Mouse (Mus musculus) intestine, embryonic 14.5 days (tissue): ENCODE results near the gene Alg12. TPM values are rescaled to one million over a fixed set of nuclear protein-coding genes. Genes with fewer than 3 reads are reported as not detected.

Source experiments
- ATAC-seq: fragments of 200-750 bp; cut with Nextera tagmentation; replicated peaks from 2 replicates; pipeline ENCODE4 v1.8.0; 2017; ENCODE audit warnings: low read depth, moderate number of reproducible peaks, moderate TSS enrichment, moderate library complexity; ENCODE audit not compliant: low FRiP score, low TSS enrichment
- DNase-seq: peaks from one replicate; pipeline ENCODE4 v3.0.0-alpha.2; 2018; ENCODE audit warnings: low spot score
- H3K27ac ChIP-seq: fragments of 300-500 bp; sonication (generic); 2 replicates; pipeline ENCODE4 v1.5.1; 2014; ENCODE audit warnings: low read depth, mild to moderate bottlenecking, control low read depth
- H3K27me3 ChIP-seq: fragments of 300-500 bp; sonication (generic); replicated peaks from 2 replicates; pipeline ENCODE4 v1.6.1; 2014; ENCODE audit warnings: low read length, control low read depth; ENCODE audit not compliant: control insufficient read depth, insufficient read depth
- H3K36me3 ChIP-seq: fragments of 300-500 bp; sonication (generic); 2 replicates; pipeline ENCODE4 v1.6.1; 2014; ENCODE audit warnings: low read length, control low read depth; ENCODE audit not compliant: control insufficient read depth, insufficient read depth
- H3K4me1 ChIP-seq: fragments of 300-500 bp; sonication (generic); replicated peaks from 2 replicates; pipeline ENCODE4 v1.6.1; 2014; ENCODE audit warnings: low read length, control low read depth, mixed read lengths; ENCODE audit not compliant: control insufficient read depth, insufficient read depth
- H3K4me2 ChIP-seq: fragments of 300-500 bp; sonication (generic); 2 replicates; pipeline ENCODE4 v1.6.1; 2014; ENCODE audit warnings: low read length
- H3K4me3 ChIP-seq: fragments of 300-500 bp; sonication (generic); 2 replicates; pipeline ENCODE4 v1.5.1; 2014; ENCODE audit warnings: low read depth, low read length, control low read depth, mixed read lengths
- H3K9ac ChIP-seq: fragments of 300-500 bp; sonication (generic); 2 replicates; pipeline ENCODE4 v1.6.1; 2014; ENCODE audit warnings: mild to moderate bottlenecking, low read length
- H3K9me3 ChIP-seq: fragments of 300-500 bp; sonication (generic); 2 replicates; pipeline ENCODE4 v1.6.1; 2016; ENCODE audit warnings: low read length, control low read depth; ENCODE audit not compliant: control insufficient read depth
- WGBS: fragments of 180-500 bp; shearing (Covaris S2); extraction: QIAGEN DNeasy Blood & Tissue Kit; methylation state at CpG from one replicate; pipeline ENCODE4 v1.1.7; 2014; 5-methylcytosine and 5-hydroxymethylcytosine counted together
- polyA plus RNA-seq: library from polyadenylated mRNA; unstranded; fragments of >200 nt; fragmentation: Nextera tagmentation; extraction: Ambion mirVana; gene quantifications from 2 replicates; pipeline ENCODE4 v1.2.1, GENCODE M21; 2014

The Alg12 gene
- polyA plus RNA-seq, 1 experiment from 2014 or later: 13.6 TPM

GRCm38 (mm10) chr15:88837977-88838376, 18.9 kb upstream of the Alg12 start:
- Histone ChIP-seq H3K4me1 (peaks cover 27% of the 10 kb centered on the region), H3K9ac (peak overlapping the region; percentile 46), H3K27me3 (no peaks in the 10 kb centered on the region), H3K27ac (peak overlapping the region; percentile 66), H3K36me3 (no peaks in the 10 kb centered on the region), H3K9me3 (no peaks in the 10 kb centered on the region), H3K4me3 (peak overlapping the region; percentile 47), H3K4me2 (peak overlapping the region; percentile 86)
- no peak for ATAC-seq
- 1% methylated on average over 11 of the region's 11 CpGs for WGBS
- DNase-seq: no peak

- no peaks in the 10 kb centered on the region for H3K27me3 ChIP-seq
- peaks cover 27% of the 10 kb centered on the region for H3K4me1 ChIP-seq
- no peaks in the 10 kb centered on the region for H3K36me3 ChIP-seq
- H3K4me2 ChIP-seq: peak overlapping the region; percentile 86
- H3K9ac ChIP-seq: peak overlapping the region; percentile 46
- peak overlapping the region; percentile 47 for H3K4me3 ChIP-seq
- under 1% methylated on average over 39 of the region's 39 CpGs for WGBS
- peak overlapping the region; percentile 66 for H3K27ac ChIP-seq
- peak; percentile 84 for ATAC-seq
- no peaks in the 10 kb centered on the region for H3K9me3 ChIP-seq
- DNase-seq: peak; percentile 89
Observed at GRCm38 (mm10) chr15:88837199-88837932, 18.2 kb upstream of the Alg12 start.

DNA sequence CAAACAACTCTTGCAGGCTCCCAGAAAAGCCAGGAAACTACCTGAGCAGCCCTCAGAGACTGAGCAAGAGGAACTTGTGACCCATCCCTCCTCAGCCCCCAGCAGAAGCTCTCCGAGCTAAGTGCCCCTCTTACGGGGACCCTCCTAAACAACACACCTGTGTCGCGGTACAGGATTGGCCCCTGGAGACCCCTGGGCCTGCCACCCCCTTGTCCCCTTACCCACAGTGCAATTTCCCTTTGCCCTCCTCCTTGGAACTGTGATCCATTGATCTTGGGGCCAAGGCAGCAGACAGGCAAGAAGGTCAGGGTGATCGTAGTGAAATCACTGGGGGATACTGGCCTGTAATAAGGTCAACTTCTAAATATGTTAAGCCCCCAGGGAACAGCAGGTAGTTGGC, 17.5 kb upstream of the Alg12 start:
- WGBS: 56% methylated on average over 5 of the region's 5 CpGs
- H3K27me3 ChIP-seq: no peaks in the 10 kb centered on the region
- peaks cover 27% of the 10 kb centered on the region for H3K4me1 ChIP-seq
- ATAC-seq (no peak), DNase-seq (no peak)
- no peak overlapping the region for H3K27ac ChIP-seq
- no peak overlapping the region for H3K9ac ChIP-seq
- no peaks in the 10 kb centered on the region for H3K36me3 ChIP-seq
- no peaks in the 10 kb centered on the region for H3K9me3 ChIP-seq
- H3K4me3 ChIP-seq: no peak overlapping the region
- peak overlapping the region; percentile 86 for H3K4me2 ChIP-seq

DNA sequence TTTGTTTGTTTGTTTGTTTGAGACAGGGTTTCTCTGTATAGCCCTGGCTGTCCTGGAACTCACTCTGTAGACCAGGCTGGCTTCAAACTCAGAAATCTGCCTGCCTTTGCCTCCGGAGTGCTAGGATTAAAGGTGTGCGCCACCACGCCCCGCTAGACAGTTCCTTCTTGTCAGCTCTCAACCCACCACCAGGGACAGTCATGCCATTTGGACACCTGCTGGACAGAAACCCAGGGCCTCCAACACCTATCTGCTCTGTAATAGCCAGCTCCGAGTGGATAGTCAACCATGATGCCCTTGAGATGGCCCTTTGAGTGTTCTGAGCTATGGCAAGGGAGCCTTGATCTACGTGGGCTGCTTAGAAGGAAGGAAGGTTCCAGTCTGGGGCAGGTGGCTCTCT, 16.9 kb upstream of the Alg12 start:
- Histone ChIP-seq H3K9ac (no peak overlapping the region), H3K27me3 (no peaks in the 10 kb centered on the region), H3K36me3 (no peaks in the 10 kb centered on the region), H3K4me3 (no peak overlapping the region), H3K4me1 (peaks cover 27% of the 10 kb centered on the region), H3K27ac (no peak overlapping the region), H3K9me3 (no peaks in the 10 kb centered on the region), H3K4me2 (no peak overlapping the region)
- 85% methylated on average over 6 of the region's 6 CpGs for WGBS
- DNase-seq (no peak), ATAC-seq (no peak)

DNA sequence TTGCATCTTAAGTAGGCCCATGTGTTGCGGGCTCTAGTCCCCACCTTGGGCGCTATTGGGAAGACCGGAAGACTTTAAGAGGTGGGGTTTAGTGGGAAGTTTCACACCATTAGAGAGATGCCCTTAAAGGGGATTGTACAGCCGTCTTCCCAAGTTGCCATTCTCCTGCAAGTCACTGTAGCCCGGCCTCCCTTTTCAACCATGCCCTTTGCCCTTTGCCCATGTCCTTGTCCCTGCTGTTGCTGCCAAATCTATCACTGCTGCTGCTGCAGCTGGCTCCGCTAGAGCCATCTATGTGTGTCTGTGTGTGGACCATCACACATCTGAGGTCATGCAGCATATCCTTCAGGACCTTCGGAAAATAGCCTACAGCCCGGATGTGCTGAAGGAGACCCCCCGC, 13.4 kb upstream of the Alg12 start:
- Histone ChIP-seq H3K9me3 (no peaks in the 10 kb centered on the region), H3K4me2 (no peak overlapping the region), H3K4me1 (peaks cover 4% of the 10 kb centered on the region), H3K36me3 (no peaks in the 10 kb centered on the region), H3K27ac (no peak overlapping the region), H3K4me3 (no peak overlapping the region), H3K9ac (no peak overlapping the region), H3K27me3 (no peaks in the 10 kb centered on the region)
- WGBS: 67% methylated on average over 9 of the region's 9 CpGs
- DNase-seq (no peak), ATAC-seq (no peak)

GRCm38 (mm10) chr15:88831482-88831881, 12.4 kb upstream of the Alg12 start:
- Histone ChIP-seq H3K9ac (no peak overlapping the region), H3K36me3 (0 out of 2 replicates have a peak, but pooled peaks cover 1% of the 10 kb centered on the region), H3K4me1 (0 out of 2 replicates have a peak, but pooled peaks cover under 1% of the 10 kb centered on the region), H3K9me3 (no peaks in the 10 kb centered on the region), H3K27me3 (no peaks in the 10 kb centered on the region), H3K4me3 (no peak overlapping the region), H3K4me2 (no peak overlapping the region), H3K27ac (no peak overlapping the region)
- DNase-seq (no peak), ATAC-seq (no peak)
- WGBS: 60% methylated on average over 5 of the region's 5 CpGs

DNA sequence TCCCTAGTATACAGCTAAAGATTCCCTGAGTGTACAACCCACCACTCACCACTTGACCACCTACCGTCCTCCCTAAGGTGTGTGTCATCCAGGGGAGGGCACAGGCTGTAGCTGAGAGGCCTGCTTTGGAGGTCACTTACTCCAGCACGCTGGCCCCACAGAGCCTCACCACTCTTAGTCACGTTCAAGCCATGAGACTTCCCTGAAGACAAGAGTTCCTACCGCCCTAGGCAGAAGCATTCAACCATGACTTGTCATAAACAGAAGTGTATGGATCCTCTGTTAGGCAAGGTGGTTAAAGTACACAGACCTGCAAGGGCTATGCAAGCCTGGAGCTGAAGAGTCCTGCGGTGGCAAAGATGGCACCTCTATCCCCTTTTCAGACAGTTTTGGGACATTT, 11.6 kb upstream of the Alg12 start:
- ATAC-seq (no peak), DNase-seq (no peak)
- Histone ChIP-seq H3K27me3 (no peaks in the 10 kb centered on the region), H3K36me3 (peaks cover 9% of the 10 kb centered on the region; the same call in 1 of the 2 replicates), H3K4me1 (no peaks in the 10 kb centered on the region), H3K9me3 (no peaks in the 10 kb centered on the region), H3K4me2 (no peak overlapping the region), H3K4me3 (no peak overlapping the region), H3K27ac (no peak overlapping the region), H3K9ac (no peak overlapping the region)
- 81% methylated on average over 5 of the region's 5 CpGs for WGBS

GRCm38 (mm10) chr15:88829791-88830440, 10.8 kb upstream of the Alg12 start:
- Histone ChIP-seq H3K4me1 (no peaks in the 10 kb centered on the region), H3K4me2 (no peak overlapping the region), H3K9me3 (no peaks in the 10 kb centered on the region), H3K9ac (no peak overlapping the region), H3K36me3 (peaks cover 17% of the 10 kb centered on the region), H3K27me3 (no peaks in the 10 kb centered on the region), H3K4me3 (no peak overlapping the region), H3K27ac (no peak overlapping the region)
- ATAC-seq (no peak), DNase-seq (no peak)
- WGBS: 73% methylated on average over 6 of the region's 6 CpGs
